Mouse (Mus musculus) ES-E14 (cell line): ENCODE results near the gene Mcm3.

Experiments
- CHD2 ChIP-seq: IDR thresholded peaks from 2 replicates; pipeline ENCODE4 v1.6.1; 2014; ENCODE audit warnings: mild to moderate bottlenecking, low read depth, low read length, inconsistent platforms
- HCFC1 ChIP-seq: IDR thresholded peaks from 2 replicates; pipeline ENCODE4 v1.6.1; 2012; ENCODE audit warnings: low read length, inconsistent platforms, borderline replicate concordance; ENCODE audit not compliant: insufficient read depth
- MAFK ChIP-seq: IDR thresholded peaks from 2 replicates; pipeline ENCODE4 v1.6.1; 2014; ENCODE audit warnings: mild to moderate bottlenecking, low read depth, low read length, inconsistent platforms; ENCODE audit not compliant: insufficient read depth
- ZNF384 ChIP-seq: IDR thresholded peaks from 2 replicates; pipeline ENCODE4 v1.6.1; 2012; ENCODE audit warnings: low read depth, low read length, inconsistent platforms

- TF ChIP-seq ZNF384 (no peak), CHD2 (no peak), HCFC1 (no peak), MAFK (no peak)
Observed at GRCm38 (mm10) chr1:20817172-20817571, 2.9 kb downstream of the Mcm3 start.
